Mouse (Mus musculus) cerebellum, adult 2 months (tissue): ENCODE data around the gene Mosmo.

Experiments
- CTCF ChIP-seq: fragments of 200-500 bp; IDR thresholded peaks from 2 replicates; pipeline ENCODE4 v1.5.1; 2011; ENCODE audit warnings: low read depth, mild to moderate bottlenecking, control low read depth, low read length, moderate library complexity, borderline replicate concordance; ENCODE audit not compliant: insufficient read depth
- POLR2A ChIP-seq: fragments of 200-500 bp; IDR thresholded peaks from 2 replicates; pipeline ENCODE4 v1.6.1; 2011; ENCODE audit warnings: low read length, control low read depth, borderline replicate concordance; ENCODE audit not compliant: insufficient read depth

- TF ChIP-seq POLR2A: no peak
- no peak for TF ChIP-seq CTCF
These were observed 7.8 kb downstream of the Mosmo start for GRCm38 (mm10) chr7:120685227-120685626.
